8 mouse cellular contexts compared by ENCODE assay signal in genomic region chr13:55727839-55728238, GRCm38 (mm10). TPM values are rescaled to one million over a fixed set of nuclear protein-coding genes. Genes with fewer than 3 reads are reported as not detected.
DNase-seq lines count a peak whose midpoint lies in the region; ATAC-seq and TF ChIP-seq lines count a peak whose summit lies in the region.

No protein-coding gene starts in this region.

- intact Hi-C loops in heart, postnatal 25 days (cut with DNase I), result loop anchor here (1.0 to 10.0 kb wide), 5 partner anchors 13 to 237 kb away; partner anchors contain the start of genes B230219D22Rik and Txndc15

- H3K36me3 ChIP-seq in G1E (replicated peaks), result peaks cover 53% of the 10 kb centered on the region
- peaks cover 34% of the 10 kb centered on the region for H3K36me3 ChIP-seq in forebrain, embryonic 14.5 days (ENCODE audit: control insufficient read depth, insufficient read depth, low read length)
- H3K36me3 ChIP-seq in neural tube, embryonic 15.5 days, result peaks cover 24% of the 10 kb centered on the region
- H3K36me3 ChIP-seq in testis, adult 2 months (ENCODE audit: control insufficient read depth, insufficient read depth, low read length), result no peaks in the 10 kb centered on the region

- H3K4me3 ChIP-seq in G1E (ENCODE audit: low read depth, low read length), result peak overlapping the region; percentile 78
- H3K4me3 ChIP-seq in forebrain, embryonic 14.5 days (ENCODE audit: low read depth, low read length), result peak overlapping the region; percentile 53
- H3K4me3 ChIP-seq in lung, adult 2 months (replicated peaks; ENCODE audit: extremely low read depth, low read depth, low read length), result peak overlapping the region; percentile 93
- peak overlapping the region; percentile 62 for H3K4me3 ChIP-seq in neural tube, embryonic 15.5 days (replicated peaks)
- peak overlapping the region; percentile 90 for H3K4me3 ChIP-seq in testis, adult 2 months (ENCODE audit: control insufficient read depth, low read depth, low read length)

- H3K27ac ChIP-seq in forebrain, embryonic 14.5 days (ENCODE audit: low read depth, low read length), result peak overlapping the region; percentile 95; the same call in 1 of the 2 replicates
- H3K27ac ChIP-seq in neural tube, embryonic 15.5 days (replicated peaks), result peak overlapping the region; percentile 94
- H3K27ac ChIP-seq in testis, adult 2 months (ENCODE audit: control insufficient read depth, insufficient read depth, low read depth, low read length), result peak overlapping the region; percentile 80

- no peaks in the 10 kb centered on the region for H3K27me3 ChIP-seq in G1E (ENCODE audit: insufficient read depth, low read length)
- no peaks in the 10 kb centered on the region for H3K27me3 ChIP-seq in forebrain, embryonic 14.5 days (replicated peaks; ENCODE audit: control insufficient read depth, insufficient read depth, low read length)
- H3K27me3 ChIP-seq in neural tube, embryonic 15.5 days (replicated peaks), result no peaks in the 10 kb centered on the region
- no peaks in the 10 kb centered on the region for H3K27me3 ChIP-seq in testis, adult 2 months (ENCODE audit: control insufficient read depth, insufficient read depth, low read length)

- peak overlapping the region; percentile 62 for H3K4me2 ChIP-seq in forebrain, embryonic 14.5 days (ENCODE audit: low read length)
- peak overlapping the region; percentile 64 for H3K4me2 ChIP-seq in neural tube, embryonic 15.5 days

- peak overlapping the region; percentile 68 for H3K9ac ChIP-seq in forebrain, embryonic 14.5 days (ENCODE audit: low read length)
- peak overlapping the region; percentile 66 for H3K9ac ChIP-seq in neural tube, embryonic 15.5 days (replicated peaks)

- DNase-seq in G1E (ENCODE audit: low spot score), result peak; percentile 86
- peak; percentile 56 for DNase-seq in cerebellum, adult 11 months
- DNase-seq in forebrain, embryonic 14.5 days (ENCODE audit: low spot score), result peak; percentile 87
- peak; percentile 29 for DNase-seq in heart, postnatal 25 days (ENCODE audit: low spot score)
- DNase-seq in large intestine, adult 2 months (ENCODE audit: low read depth, low spot score), result peak; percentile 51
- DNase-seq in lung, adult 2 months, result peak; percentile 68

- TF ChIP-seq CTCF in G1E (IDR thresholded peaks at IDR 0.05; ENCODE audit: low read depth, low read length), result no peak
- TF ChIP-seq CTCF in lung, adult 2 months (IDR thresholded peaks at IDR 0.05; ENCODE audit: insufficient read depth, low read length), result peak; percentile 26; the same call in 1 of the 2 replicates
- no peak for TF ChIP-seq CTCF in testis, adult 2 months (IDR thresholded peaks at IDR 0.05; ENCODE audit: control insufficient read depth, insufficient read depth, insufficient replicate concordance, low read depth, low read length)

- H3K4me1 ChIP-seq in G1E (ENCODE audit: insufficient read depth, low read depth, low read length), result peaks cover 19% of the 10 kb centered on the region
- H3K4me1 ChIP-seq in forebrain, embryonic 14.5 days (ENCODE audit: control insufficient read depth, insufficient read depth, low read length), result peaks cover 4% of the 10 kb centered on the region; the same call in 1 of the 2 replicates
- no peaks in the 10 kb centered on the region for H3K4me1 ChIP-seq in lung, adult 2 months (ENCODE audit: control insufficient read depth, insufficient read depth, low read length)
- no peaks in the 10 kb centered on the region for H3K4me1 ChIP-seq in neural tube, embryonic 15.5 days
- H3K4me1 ChIP-seq in testis, adult 2 months (ENCODE audit: control insufficient read depth, insufficient read depth, low read length), result peaks cover 3% of the 10 kb centered on the region; the same call in 1 of the 2 replicates

- peak; percentile 60; the same call in 1 of the 2 replicates for TF ChIP-seq POLR2A in lung, adult 2 months (IDR thresholded peaks at IDR 0.05; ENCODE audit: borderline replicate concordance, extremely low read depth, low read depth, low read length)
- peak; percentile 21; the same call in 1 of the 2 replicates for TF ChIP-seq POLR2A in testis, adult 2 months (IDR thresholded peaks at IDR 0.05; ENCODE audit: control insufficient read depth, low read depth, low read length)

- peak; percentile 81 for ATAC-seq in G1E (ENCODE audit: extremely low read depth, insufficient number of reproducible peaks, low FRiP score, poor library complexity, severe bottlenecking)
- peak; percentile 77 for ATAC-seq in forebrain, embryonic 14.5 days
- ATAC-seq in neural tube, embryonic 15.5 days (ENCODE audit: low FRiP score), result peak; percentile 83

- no peaks in the 10 kb centered on the region for H3K9me3 ChIP-seq in G1E (replicated peaks)
- H3K9me3 ChIP-seq in forebrain, embryonic 14.5 days (replicated peaks; ENCODE audit: control insufficient read depth, low read length), result no peaks in the 10 kb centered on the region
- H3K9me3 ChIP-seq in neural tube, embryonic 15.5 days (replicated peaks), result no peaks in the 10 kb centered on the region

- WGBS in forebrain, embryonic 14.5 days, result 6% methylated on average over 19 of the region's 19 CpGs
- WGBS in large intestine, adult 2 months, result under 1% methylated on average over 19 of the region's 19 CpGs
- WGBS in lung, adult 2 months, result under 1% methylated on average over 19 of the region's 19 CpGs
- WGBS in neural tube, embryonic 15.5 days, result 3% methylated on average over 19 of the region's 19 CpGs

RNA-seq across cellular contexts. Expression of gene Pcbd2, which starts 0.7 kb away (rescaled TPM):
- total RNA-seq in G1E (2014; fragmentation: Nextera tagmentation) (13.1 and 19.2 TPM in 2 replicates), G1E (2017) (30.3 and 30.9 TPM in 2 replicates)
- 43.4 and 59.1 TPM in 2 replicates for polyA plus RNA-seq in G1E (2012)
- polyA plus RNA-seq in forebrain, embryonic 14.5 days (2014; fragmentation: Nextera tagmentation; extraction: Ambion mirVana), result 16.5 and 19.7 TPM in 2 replicates
- total RNA-seq in heart, postnatal 25 days (2021), result 10 to 100 TPM; 38.2 to 42.5 TPM
- 28.3 and 41.6 TPM in 2 replicates for polyA plus RNA-seq in large intestine, adult 2 months (2012; rRNA removed)
- polyA plus RNA-seq in lung, adult 2 months (2012; rRNA removed), result 29.4 and 33.0 TPM in 2 replicates
- polyA plus RNA-seq in neural tube, embryonic 15.5 days (2015; fragmentation: Nextera tagmentation; extraction: Ambion mirVana), result 21.7 and 34.8 TPM in 2 replicates
- polyA plus RNA-seq in testis, adult 2 months (2012; rRNA removed), result 4.8 and 6.3 TPM in 2 replicates

RNA-seq across cellular contexts. Expression of gene Txndc15, which starts 13.4 kb away (rescaled TPM):
- total RNA-seq in G1E (2014; fragmentation: Nextera tagmentation) (14.0 and 15.0 TPM in 2 replicates), G1E (2017) (36.8 and 43.6 TPM in 2 replicates)
- polyA plus RNA-seq in G1E (2012), result 11.6 and 14.0 TPM in 2 replicates
- polyA plus RNA-seq in forebrain, embryonic 14.5 days (2014; fragmentation: Nextera tagmentation; extraction: Ambion mirVana), result 128 and 142 TPM in 2 replicates
- total RNA-seq in heart, postnatal 25 days (2021), result 10 to 100 TPM; 38.0 to 38.2 TPM
- 23.9 and 28.5 TPM in 2 replicates for polyA plus RNA-seq in large intestine, adult 2 months (2012; rRNA removed)
- polyA plus RNA-seq in lung, adult 2 months (2012; rRNA removed), result 37.1 and 39.1 TPM in 2 replicates
- polyA plus RNA-seq in neural tube, embryonic 15.5 days (2015; fragmentation: Nextera tagmentation; extraction: Ambion mirVana), result 140 and 149 TPM in 2 replicates
- 7.8 and 8.1 TPM in 2 replicates for polyA plus RNA-seq in testis, adult 2 months (2012; rRNA removed)

RNA-seq across cellular contexts. Expression of gene B230219D22Rik, which starts 34.9 kb away (rescaled TPM):
- total RNA-seq in G1E (2014; fragmentation: Nextera tagmentation), result 84.0 and 88.9 TPM in 2 replicates
- total RNA-seq in G1E (2017), result 58.4 and 64.2 TPM in 2 replicates
- 20.3 and 28.2 TPM in 2 replicates for polyA plus RNA-seq in G1E (2012)
- polyA plus RNA-seq in forebrain, embryonic 14.5 days (2014; fragmentation: Nextera tagmentation; extraction: Ambion mirVana), result 56.4 and 61.4 TPM in 2 replicates
- total RNA-seq in heart, postnatal 25 days (2021), result 10 to 100 TPM; 41.1 to 44.9 TPM
- 12.1 and 18.5 TPM in 2 replicates for polyA plus RNA-seq in large intestine, adult 2 months (2012; rRNA removed)
- polyA plus RNA-seq in lung, adult 2 months (2012; rRNA removed), result 33.2 and 42.0 TPM in 2 replicates
- 71.9 and 73.0 TPM in 2 replicates for polyA plus RNA-seq in neural tube, embryonic 15.5 days (2015; fragmentation: Nextera tagmentation; extraction: Ambion mirVana)
- 6.1 and 7.6 TPM in 2 replicates for polyA plus RNA-seq in testis, adult 2 months (2012; rRNA removed)

RNA-seq across cellular contexts. Expression of gene Catsper3, which starts 56.5 kb away (rescaled TPM):
- total RNA-seq in G1E (2014; fragmentation: Nextera tagmentation) (not detected in 2 replicates), G1E (2017) (not detected in 2 replicates)
- not detected in 2 replicates for polyA plus RNA-seq in G1E (2012)
- polyA plus RNA-seq in forebrain, embryonic 14.5 days (2014; fragmentation: Nextera tagmentation; extraction: Ambion mirVana), result not detected in 2 replicates
- not detected for total RNA-seq in heart, postnatal 25 days (2021)
- polyA plus RNA-seq in large intestine, adult 2 months (2012; rRNA removed), result 0.06 TPM in 1 of 2 replicates, not detected in the other
- 0.19 TPM in 1 of 2 replicates, not detected in the other for polyA plus RNA-seq in lung, adult 2 months (2012; rRNA removed)
- 0.26 TPM in 1 of 2 replicates, not detected in the other for polyA plus RNA-seq in neural tube, embryonic 15.5 days (2015; fragmentation: Nextera tagmentation; extraction: Ambion mirVana)
- 85.0 and 111 TPM in 2 replicates for polyA plus RNA-seq in testis, adult 2 months (2012; rRNA removed)

Comparison
In these comparisons a context has a peak if more than half of its experiments do, and no peak if none do; other contexts are left out.
1. Peak in every context shown above with its lines: DNase-seq, ATAC-seq, H3K4me3 ChIP-seq and H3K27ac ChIP-seq.
2. DNase-seq: peak in every context shown above with its lines; median percentile 87 in forebrain, embryonic 14.5 days; 86 in G1E; 68 in lung, adult 2 months; 56 in cerebellum, adult 11 months; 51 in large intestine, adult 2 months; 29 in heart, postnatal 25 days.